Mouse (Mus musculus) B cell, adult 2 months (primary cell): ENCODE measurements around the gene Prph.
A peak's percentile ranks its signal among the peaks of the same experiment; 100 is the strongest.

ENCODE experiments used
- DNase-seq, 2 experiments: peaks; one replicate each; pipeline ENCODE4 v3.0.0; 2022

The Prph gene

DNA sequence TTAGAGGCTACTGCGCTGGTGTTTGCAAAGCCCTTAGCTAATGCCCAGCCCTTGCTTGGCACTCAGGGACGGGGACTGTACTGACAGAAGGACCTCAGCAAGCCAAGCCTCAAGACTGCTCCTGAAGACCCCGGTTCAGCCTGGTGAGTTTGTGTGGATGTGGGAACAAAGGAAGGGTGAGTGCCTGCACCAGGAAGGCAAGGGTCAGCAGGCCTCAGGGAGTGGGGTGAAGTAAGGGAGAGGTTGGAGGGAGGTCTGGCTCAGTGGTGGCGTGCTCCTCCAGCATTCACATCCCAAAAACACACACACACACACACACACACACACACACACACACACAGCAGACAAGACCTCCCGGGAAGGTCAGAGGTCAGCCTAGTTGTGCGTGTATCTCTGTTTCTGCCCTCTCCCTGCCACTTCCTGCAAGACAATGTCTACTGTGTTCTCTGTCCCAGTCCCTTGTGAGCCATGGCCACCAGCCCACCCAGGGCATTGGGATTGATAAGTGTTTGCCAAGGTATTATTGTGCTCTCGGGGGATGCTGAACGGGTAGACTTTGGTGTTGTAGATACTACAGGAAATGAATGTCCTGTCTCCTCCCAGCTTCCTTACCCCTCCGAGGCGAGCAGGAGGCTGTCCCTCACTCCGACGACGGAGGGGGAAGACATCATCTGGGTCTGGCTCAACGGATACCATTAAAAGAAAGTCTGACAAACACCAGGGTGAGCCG, 23.4 kb downstream of the Prph start:
- no peak for DNase-seq

DNA sequence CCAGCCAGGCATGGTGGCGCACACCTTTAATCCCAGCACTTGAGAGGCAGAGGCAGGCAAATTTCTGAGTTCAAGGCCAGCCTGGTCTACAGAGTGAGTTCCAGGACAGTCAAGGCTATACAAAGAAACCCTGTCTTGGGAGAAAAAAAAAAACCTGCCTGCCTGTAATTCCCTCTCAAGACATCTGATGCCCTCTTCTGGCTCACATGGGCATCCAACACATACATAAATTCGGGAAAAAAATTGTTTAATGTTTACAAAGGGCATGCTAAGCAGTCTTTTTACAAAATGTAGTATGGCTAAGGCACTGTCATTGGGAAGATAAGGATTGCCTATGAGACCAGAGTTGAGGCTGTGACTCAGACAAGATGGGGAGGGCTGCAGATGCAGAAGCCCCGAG, 24.8 kb downstream of the Prph start:
- no peak for DNase-seq

DNA sequence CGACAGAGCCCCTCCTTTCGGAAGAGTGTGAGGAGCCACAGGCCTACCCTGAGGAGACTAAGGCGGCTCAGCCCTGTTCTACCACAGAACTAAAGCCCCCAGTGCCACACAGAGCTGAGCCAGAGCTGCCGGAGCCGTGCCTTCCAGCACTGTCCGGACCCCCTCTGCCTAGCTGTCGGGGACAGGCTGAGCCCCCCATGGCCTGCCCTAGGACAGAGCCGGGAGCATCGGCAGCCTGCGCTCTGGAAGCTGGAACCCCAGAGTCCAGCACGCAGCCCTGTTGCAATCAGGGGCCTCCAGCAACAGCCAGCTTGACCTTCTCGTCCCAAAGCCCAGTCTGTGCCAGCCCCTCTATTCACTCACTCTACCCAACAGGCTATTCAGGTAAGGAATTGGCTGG, 27.3 kb downstream of the Prph start:
- DNase-seq = no peak

- DNase-seq = no peak
Observed at GRCm38 (mm10) chr15:99082840-99083239, 27.9 kb downstream of the Prph start.

DNA sequence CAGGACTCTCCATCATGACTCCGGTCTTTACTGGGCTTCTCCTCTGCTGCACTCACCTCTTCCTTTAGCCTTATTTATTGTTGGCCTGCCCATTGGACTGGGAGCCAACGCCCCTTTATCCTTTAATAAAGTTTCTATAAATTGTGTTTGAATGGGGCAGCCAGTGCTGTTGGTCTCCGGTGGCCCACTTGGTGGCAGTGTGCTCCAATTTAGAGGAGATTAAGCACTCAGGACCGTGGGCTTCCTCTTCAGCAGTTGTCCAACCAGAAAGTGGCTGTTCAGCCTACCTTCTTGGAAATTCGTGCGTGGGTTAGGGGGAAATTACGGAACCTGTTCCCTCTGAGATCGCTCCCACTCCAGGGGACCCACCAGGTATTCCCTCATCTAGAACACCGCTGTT, 28.3 kb downstream of the Prph start:
- DNase-seq = peak; percentile 54 to 58

- no peak for DNase-seq
Observed at GRCm38 (mm10) chr15:99083867-99084557, 29.0 kb downstream of the Prph start.

DNA sequence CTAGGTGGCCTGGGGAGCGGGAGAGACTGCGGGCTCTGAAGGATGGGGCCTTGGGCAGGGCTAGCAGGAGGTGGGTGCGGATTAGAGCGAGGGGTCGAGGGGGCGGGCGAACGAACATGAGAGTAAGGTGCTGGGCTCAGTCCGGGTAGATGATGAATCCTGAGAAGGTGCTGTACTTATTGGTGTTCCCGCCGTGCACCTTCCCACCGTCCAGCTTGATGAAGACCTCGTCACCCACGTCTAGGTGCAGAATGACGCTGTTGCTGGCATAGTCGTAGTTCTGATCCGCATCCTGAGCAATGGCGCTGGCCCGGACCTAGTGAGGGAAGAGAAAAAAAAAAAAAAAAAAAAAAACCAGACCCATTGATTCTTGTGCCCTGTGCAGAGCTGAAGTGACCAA, 29.6 kb downstream of the Prph start:
- no peak for DNase-seq

DNA sequence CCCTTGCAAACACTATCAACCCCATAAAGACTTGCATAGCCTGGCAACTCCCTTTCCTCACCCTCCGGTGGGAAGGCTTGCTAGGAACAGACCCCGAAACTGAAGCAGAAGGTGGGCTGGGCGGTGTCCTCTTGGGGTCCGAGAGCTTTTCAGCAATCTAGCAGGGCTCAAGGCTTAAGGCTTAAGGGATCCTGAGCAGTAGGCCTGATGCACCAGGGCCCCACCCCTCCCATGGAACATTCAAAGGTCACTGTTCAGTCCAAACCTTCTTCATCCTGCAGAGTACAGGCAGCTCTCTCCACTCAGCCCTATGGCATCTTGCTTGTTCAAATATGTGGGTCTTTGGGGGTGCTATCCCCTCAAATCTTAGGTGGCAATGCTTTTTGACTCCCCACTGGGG, 31.0 kb downstream of the Prph start:
- no peak for DNase-seq

DNA sequence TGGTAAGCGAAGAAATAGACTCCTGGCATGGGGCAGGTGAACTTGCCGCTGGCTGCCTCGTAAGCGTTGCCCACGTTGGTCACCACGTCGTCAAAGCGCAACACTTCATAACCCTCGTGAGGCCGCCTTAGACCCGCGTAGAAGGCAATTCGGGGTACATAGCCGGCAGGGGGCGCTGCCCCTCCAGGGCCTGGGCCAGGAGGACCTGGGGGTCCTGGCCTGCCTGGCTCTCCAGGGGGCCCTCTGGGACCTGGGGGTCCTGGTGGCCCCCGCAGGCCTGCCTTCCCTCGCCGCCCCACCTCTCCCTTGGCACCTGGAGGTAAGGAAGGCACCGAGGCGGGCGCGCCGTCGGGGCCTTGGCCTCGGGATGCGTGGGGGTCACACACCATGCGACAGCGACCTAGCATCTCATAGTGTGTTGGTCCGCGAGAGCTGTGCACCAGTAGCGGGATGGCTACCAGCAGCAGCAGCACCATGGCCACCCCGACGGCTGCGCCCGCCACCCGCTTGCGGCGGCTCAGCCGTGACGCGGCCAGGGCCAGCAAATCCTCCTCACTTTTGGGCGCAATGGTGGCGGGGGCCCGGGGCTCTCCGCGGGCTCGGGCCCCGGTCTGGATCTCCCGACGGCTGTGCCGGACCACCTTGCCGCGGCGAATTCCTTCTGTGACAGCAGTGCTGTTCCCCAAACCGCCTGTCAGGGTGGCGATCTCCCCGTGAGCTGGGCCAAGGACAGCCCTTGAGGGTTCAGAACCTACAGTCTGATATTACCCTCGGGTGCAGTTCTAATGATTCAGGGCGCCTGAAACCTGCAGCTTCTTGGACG, 32.5 kb downstream of the Prph start, which contains the start of gene C1ql4:
Gene C1ql4, minus strand, starts transcription at position 565 of the 823 bp plus-strand sequence.
- DNase-seq = peak; percentile 70 to 73

GRCm38 (mm10) chr15:99088292-99088691, 33.3 kb downstream of the Prph start:
- peak; percentile 90 to 91 for DNase-seq

DNA sequence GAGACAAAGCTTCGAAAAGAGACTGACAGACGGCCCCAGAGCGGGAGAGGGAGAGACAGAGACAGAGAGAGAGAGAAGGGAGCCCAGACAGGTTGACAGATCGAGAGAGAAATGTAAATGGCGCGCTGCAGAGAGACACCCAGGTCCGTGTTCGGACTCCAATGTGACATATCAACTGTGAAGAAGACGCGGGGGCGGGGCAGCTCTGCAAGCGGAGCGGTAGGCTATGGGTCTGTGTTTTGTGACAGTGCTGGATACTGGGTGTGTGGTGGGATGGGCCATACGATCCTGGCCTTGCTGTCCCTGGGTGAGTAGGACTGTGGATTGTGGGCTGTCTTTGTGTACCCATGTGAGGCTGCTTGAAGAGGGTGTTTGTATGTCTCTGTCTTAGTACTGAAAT, 34.1 kb downstream of the Prph start:
- DNase-seq = no peak

DNA sequence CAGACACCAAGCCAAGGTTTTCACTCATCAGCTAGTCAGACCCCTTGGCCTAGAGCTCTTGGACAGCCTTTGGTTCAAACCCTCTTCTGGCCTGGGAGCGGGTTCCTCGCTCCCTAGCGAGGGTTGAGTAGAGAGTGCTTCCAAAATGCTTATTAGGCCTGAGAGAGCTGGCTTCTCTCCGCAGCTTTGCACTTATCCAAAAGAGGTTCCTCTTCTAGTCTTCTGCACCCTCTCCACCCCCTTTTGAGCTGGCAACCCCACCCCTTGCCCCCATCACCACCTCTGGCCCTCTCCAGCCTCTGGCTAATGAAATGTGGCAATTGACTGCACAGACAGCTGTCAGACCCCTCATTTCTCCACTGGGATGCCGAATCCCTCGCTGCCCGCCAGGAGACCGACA, 37.9 kb downstream of the Prph start, which contains the start of gene Dnajc22:
Gene Dnajc22, plus strand, starts transcription at position 301 of the 400 bp plus-strand sequence.
- DNase-seq = no peak

DNA sequence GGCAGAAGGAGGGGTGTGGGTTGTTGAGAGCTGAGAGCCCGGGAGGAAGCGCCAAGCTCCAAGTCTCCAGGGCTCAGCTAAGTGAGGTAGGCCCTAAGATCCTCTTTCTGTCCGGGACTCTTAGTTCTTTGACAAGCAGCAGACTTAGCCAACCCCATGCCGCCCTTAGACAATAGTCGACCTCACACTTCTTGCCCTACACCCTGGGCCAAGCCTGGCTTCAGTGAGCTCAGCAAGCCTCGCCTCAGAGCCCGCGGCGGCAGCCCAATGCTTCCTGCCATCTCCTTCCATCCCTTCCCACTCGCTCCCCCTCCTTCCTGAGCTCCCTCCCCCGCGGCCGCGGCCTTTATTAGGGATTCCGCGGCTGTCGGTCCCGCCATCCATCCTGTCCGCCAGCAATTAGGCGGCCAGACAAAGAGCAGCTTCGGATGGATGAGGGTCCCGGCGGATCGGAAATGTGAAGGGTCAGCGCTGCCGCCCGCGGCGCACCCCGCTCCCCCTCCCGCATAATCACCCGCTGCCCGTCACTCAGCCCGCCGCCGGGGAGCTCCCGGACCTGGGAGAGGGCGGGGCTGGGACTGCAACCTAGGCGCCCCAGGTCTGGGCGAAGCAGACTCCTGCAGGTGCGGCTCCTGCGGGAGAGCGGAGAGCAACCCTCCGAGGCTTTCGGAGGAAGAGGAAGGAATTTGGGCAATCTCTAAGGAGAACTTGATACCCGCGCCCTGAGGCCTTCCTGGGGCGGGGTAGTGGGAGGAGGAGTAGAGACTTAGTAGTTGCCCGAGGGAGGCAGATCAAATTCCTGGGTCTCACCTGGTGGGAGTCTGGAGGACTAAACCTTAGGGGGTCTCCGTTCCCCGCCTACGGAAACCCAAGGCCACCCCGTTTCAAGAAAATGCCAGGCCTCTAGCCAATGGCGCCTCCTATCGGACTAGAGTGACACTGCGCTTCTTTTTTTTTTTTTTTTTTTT, 38.6 kb downstream of the Prph start:
- no peak for DNase-seq

GRCm38 (mm10) chr15:99094631-99095270, 39.8 kb downstream of the Prph start:
- no peak for DNase-seq

DNA sequence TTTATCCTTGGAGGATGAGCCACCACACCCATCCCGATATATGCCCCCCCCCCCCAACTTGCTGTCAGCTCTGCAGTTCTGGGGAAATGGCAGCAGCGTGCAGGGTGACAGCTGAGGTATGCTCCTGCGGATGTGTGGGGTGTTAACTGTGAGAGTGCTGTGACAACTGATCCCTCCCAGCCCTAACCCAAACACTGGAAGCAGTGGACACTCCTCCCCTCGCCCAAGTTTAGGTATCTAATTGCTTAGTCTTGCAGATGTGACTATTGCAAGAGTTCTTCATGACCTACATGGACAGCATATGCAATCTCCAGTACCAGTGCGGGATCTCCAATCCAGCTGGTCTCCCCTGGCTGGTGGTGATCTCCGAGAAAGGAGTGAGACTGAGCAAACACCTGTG, 40.4 kb downstream of the Prph start:
- no peak for DNase-seq

- no peak for DNase-seq
Observed at GRCm38 (mm10) chr15:99096061-99096793, 41.3 kb downstream of the Prph start.

DNA sequence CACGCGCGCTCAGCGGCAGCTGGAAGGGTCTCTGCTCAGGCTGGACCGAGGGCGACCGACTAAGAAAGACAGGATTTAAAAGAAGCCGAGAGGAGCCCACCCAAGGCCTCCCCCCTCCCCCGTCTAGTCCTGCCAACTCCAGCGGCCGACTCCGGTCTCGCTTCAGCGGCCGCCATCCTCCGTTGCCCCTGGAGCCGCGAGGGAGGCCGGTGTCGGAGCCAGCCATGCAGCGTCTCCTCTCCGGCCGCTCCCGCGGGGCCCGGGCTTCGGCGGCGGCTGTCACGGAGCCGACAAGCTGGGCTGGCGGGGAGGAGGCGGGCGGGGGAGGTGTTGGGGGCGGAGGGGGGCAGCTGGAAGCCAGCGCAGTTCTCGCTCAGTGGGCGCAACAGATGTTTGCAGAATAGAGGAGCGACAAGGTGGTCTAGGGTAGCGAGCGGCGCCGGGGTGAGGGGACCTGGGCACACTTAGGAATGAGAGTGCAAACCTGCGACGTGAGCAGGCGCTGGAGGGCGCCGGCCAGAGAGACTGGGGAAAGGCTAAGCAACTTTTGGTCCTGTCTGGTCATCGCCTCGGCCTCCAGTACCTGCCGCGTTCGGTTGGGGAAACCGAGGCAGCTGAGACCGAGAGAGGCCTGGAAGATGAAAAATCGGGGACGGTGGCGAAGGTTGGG, 42.0 kb downstream of the Prph start:
- no peak for DNase-seq

DNA sequence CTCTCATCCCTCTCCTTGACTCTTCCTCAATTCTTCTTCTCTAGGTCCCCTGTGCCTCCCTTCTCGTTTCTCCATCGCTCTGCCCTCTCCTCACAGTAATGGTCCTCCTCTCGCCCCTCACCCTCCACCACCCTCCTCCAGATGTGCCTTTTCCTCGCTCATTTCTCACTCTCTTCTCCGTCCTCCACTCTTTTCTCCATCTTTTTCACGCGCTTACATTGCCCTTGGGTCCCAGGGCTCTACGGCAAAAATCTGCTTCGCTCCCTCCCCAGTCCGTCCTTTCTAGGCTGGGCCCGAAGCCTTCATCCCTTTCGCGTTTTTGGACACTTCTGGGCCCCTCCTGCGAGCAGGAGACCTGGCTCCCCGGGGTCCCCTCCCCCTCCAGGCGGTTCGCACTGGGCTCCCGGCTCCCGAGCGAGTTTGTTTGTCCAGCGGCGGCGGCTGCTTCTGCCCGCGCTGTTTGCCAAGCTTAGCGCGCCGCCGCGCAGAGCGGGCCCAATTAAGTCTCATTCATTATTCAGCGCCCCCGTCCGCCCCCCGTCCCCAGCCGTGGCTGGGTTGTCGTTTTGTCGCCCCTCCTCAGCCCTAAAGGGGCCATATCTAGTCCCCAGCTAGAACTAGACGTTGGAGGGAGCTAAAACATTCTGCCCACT, 43.0 kb downstream of the Prph start:
- DNase-seq = no peak

- DNase-seq = no peak
Observed at GRCm38 (mm10) chr15:99098493-99098861, 43.5 kb downstream of the Prph start.

DNA sequence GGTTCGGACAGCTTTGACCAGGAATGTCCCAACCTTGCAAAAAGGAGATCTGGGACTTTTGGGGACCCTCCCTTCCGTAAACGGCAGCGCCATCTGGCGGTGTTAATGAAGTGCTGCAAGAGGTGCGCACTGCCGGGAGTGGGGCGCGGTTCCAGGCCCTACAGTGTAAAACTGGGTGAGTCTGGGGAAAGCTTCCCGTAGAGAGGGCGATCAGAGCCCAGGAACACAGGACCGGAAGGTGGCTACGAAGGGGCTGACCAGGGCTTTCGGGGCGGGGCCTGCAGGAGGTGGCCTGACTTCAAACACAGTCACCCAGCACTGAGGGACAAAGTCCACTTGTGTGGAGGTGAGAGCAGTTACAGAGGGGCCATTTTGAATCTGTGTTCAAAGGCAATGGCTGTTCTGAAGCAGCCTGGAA, 44.2 kb downstream of the Prph start:
- peak; percentile 44 to 48 for DNase-seq
